Mouse (Mus musculus) lung, adult 2 months (tissue): ENCODE results near the gene Ficd.

Source experiments
- CTCF ChIP-seq: fragments of 200-500 bp; IDR thresholded peaks from 2 replicates; pipeline ENCODE4 v1.5.1; 2011; ENCODE audit warnings: mild to moderate bottlenecking, low read length, control low read depth; ENCODE audit not compliant: insufficient read depth
- POLR2A ChIP-seq: fragments of 200-500 bp; IDR thresholded peaks from 2 replicates; pipeline ENCODE4 v1.6.1; 2011; ENCODE audit warnings: low read depth, mild to moderate bottlenecking, control low read depth, low read length, borderline replicate concordance; ENCODE audit errors: extremely low read depth

GRCm38 (mm10) chr5:113719221-113719661, 16.4 kb upstream of the Ficd start:
- TF ChIP-seq CTCF (no peak), POLR2A (no peak)
